Mouse (Mus musculus): ENCODE results near the gene Trim17.

- no peak for TF ChIP-seq CTCF (IDR thresholded peaks at IDR 0.05; ENCODE audit: insufficient read depth, low read depth, low read length)
- no peak for TF ChIP-seq POLR2A (IDR thresholded peaks at IDR 0.05; ENCODE audit: insufficient read depth, low read depth, low read length)
These were observed 12.9 kb downstream of the Trim17 start for GRCm38 (mm10) chr11:58967346-58967745.
